Mouse (Mus musculus) kidney, postnatal 14 days (tissue): Measurements from ENCODE around the gene Ttc22.

Experiments used
- DNase-seq: peaks from one replicate; pipeline ENCODE4 v3.0.0; 2022; ENCODE audit warnings: mixed read lengths

Ttc22 gene

DNA sequence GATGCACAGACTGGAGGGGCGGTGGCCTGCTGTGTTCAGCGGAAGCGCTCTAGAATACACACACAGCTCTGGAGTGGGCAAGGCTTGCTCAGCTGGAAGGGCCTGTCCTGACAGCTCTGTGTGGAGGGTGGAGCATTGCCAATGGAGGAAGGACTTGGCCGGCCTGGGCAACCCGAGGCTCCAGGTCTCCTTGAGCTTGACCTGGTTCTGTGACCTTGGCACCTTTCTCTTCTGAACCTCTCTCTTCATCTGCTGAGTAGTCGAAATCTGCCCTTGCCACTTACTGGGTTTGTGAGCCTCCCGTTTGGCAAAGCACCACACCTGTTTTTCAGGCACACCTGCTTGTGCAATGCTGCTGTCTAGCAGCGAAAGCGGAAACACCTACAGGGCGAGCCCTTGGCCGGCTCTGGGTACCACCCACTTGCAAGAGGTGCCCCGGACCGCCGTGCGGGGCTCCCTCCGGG is at the start of gene Ttc22:
TSS of gene Ttc22 (plus strand) at position 403 of the 464 bp plus-strand sequence.
- DNase-seq = peak; percentile 69

DNA sequence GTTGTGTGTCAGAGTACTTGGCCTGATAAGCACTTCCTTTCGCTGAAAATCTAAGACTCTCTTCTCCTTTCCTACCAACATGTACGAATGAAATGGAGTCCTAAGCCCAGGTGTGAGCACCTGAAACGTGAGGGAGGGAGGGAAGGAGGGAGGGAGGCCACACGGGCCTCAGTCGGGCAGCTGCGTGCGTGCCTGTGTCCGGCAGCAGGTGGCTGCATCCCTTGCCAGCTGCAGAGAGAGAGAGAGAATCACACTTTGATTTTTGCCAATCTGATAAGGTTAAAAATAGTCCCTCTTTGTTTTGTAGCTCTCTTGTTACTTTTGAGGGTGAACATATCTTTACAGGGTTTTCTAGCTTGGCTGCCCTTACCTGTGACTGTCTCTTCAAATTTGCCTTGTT is 47.2 kb upstream of the Ttc22 start:
- no peak for DNase-seq

DNA sequence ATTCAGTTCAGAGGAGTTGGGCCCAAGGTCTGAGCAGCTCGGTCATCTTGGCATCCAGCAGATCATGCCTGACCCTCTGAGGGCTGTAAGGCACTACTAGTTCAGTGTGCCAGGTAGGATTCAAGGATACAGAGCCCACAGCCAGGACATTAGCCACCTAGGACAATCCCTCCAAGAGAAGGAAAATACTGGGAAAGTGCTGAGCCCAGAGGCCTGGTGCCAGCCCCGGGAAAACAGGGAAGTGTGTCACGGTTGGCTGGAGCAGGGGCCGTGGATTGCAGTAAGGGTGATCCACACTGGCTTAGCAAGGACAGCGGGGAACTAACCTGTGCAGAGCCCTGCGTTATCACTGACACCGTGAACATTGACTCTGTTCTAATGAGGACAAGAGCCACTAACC is 44.7 kb upstream of the Ttc22 start:
- DNase-seq = peak; percentile 67

DNA sequence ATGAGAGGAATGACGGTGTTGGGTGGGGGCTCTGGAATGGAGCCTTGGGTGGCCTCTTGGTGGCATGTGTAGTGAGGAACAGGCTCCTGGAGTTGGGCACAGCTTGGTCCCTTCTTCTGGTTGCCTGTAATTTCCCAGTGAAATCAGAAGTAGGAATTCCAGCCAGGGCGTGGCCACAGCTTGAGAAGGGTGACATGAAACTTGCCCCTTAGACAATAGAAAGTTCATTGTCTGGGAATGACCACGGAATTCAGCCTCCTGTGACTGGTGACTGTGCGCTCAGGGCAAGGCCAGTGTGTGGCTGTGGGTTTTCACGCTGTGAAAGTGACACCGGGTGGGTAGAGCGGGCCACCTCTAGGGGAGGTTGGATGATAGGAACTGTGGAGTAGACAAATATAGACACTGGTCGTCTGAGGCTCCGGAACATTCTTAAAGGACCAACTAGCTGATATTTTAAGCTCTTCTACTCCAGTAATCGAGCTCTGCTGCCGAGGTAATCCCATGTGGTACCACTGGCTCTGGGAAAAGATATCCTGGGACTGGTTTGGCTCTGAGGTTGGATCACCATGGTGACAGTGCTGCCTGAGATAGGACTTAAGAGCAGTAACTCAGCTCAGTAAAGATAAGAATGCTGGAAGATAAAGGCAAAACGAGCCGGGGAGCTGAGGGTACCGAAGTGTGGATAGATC is 40.9 kb upstream of the Ttc22 start:
- no peak for DNase-seq

DNA sequence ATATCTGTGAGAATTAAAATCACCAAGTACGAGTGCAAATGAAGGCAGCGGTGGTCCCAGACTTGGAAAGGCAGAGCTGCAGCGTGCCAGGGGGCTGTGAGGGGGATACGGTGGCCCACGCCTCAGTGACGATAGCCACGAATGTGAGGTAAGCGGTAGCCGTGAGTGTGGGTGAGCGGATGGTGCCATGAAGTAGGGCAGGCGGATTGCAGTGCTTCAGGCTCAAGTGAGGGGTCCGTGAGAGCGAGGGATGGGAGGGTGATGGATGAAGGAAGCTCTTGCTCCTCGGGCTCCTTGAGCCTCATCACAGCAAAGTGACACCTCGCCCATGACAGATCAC is 40.4 kb upstream of the Ttc22 start:
- no peak for DNase-seq

DNA sequence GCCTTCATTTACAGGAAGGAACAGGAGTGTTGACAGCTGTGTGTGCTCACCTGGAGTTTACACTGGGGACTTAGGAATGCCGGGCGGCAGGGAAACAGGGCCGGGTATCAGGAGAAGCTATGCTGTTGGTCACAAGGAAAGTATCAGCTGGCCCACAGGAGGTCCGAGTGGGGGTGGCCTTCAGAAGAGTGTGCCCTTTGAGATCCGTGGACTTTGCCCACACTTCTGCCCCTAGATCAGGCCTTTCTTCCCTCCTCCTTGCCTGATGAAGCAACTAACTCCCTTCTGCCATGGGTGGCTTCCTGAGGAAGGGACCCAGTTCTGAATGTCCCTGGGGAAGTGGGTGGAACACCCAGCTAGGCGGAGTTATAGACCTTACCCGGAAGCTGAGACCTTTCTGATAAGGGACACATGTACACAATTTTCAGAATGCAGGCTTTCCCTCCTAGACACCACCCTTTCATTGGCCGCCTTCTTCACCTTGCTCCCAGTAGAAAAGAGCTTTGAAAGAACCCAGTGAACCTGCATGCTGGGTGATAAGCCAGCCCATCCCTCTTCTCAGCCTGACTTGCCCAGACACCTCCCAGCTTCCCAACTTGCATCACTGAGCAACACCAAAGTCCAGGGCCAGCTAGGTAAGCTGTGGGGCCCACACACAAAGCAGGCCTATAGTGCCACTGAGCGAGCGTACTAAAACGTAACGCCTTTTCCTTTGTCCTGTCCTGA is 39.6 kb upstream of the Ttc22 start:
- peak; percentile 81 for DNase-seq

DNA sequence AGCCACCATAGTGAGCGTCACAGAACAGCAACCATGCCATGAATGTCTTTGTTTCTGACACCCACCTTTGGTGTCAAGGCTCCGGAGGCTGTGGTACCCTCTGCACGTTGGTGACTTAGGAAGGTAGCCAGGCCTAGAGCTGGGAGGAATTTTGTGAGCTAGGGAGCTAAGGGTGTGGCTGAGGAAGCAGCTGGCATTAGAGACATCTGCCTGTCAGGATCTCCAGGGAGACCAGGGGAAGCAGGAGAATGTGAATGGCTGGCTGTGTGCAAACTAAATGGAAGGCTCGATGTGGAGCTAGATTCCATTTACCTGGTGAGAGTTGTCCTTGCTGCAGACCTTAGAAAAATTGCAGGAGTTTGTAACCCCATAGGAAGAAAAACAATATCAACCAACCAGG is 37.6 kb upstream of the Ttc22 start:
- no peak for DNase-seq

DNA sequence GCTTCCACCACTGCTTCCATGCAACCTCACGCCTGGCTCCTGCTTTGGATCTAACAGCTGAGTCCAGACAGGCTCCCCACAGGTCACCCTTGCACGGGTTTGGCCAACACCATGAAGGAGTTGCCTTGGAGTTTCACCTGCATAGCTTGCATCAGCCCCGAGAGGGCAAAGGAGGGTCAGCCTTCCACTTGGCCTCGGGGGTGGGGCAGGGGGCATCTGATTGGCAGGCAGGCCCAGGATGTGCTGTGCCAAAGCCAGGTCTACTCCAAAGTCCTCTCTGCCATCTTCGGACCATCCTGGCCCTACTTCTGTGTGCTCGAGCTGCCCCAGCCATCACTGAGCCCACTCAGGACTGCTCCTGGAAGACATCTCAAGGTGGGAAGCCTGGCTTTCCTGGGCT is 35.2 kb upstream of the Ttc22 start:
- DNase-seq = peak; percentile 77

DNA sequence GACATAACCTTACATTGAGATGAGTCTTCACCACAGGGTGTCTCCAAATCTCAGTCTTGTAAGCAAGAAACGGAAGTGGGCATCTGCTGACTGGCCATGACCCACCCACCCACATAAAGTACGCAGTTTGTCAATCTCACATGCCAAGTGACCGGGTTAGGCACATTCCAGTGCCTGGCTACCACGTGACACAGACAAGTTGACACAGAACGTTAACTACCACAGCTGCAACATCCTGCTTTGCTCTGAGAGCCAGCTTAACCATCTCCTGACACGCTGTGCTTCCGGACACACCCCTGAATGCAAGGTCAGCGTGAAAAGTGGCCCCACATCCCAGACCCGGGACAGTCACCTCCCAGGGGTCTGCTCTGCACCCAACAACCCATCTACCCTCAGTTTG is 32.1 kb upstream of the Ttc22 start:
- no peak for DNase-seq

DNA sequence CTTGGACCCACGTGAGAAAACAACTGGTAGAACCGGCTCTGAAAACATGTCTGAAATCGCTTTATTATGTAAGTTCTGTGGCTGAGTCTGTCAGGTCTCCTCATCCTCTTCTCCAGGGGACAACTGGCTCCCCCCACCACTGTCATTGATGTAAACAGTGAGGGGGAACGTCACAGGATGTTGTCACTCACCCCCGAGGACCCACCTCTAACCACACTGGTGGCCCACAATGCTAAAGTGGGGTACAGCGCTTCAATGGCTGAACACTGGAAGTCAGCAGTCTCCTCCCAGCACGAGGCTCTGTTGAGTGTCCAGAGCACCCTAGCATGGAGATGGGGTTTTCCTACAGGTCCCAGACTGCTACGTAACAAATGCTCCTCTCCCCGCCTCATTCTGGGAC is 31.4 kb upstream of the Ttc22 start:
- no peak for DNase-seq

DNA sequence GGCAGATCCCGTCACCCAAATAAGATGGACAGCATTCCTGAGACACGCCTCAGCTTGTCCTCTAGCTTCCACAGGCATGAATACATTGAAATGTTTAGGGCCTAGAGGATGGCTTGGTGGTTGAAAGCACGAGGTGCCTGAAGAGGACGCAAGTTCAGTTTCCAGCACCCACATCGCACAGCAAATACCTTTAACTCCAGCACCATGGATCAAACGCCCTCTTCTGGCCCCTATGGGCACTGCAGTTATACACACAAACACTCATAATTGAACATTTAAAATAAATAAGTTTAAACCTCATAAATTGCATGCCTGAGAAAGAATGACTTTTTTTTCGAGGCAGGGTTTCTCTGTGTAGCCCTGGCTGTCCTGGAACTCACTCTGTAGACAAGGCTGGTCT is 28.6 kb upstream of the Ttc22 start:
- no peak for DNase-seq

DNA sequence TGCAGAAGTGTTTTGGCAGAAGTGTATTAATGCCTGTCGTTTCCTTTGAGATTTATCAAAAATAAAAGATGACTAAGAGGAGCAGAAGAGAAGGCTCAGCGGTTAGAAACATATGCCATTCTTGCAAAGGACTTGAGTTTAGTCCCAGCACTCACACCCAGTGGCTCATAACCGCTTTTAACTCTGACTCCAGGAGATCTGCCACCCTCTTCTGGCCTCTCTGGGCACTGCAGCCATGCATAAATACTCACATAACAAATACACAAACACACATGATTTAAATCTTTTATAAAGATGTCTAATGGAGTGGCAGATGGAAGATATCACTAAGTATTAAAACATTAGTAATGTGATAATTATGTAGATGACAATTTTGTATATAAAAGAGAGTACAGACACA is 26.0 kb upstream of the Ttc22 start:
- no peak for DNase-seq

DNA sequence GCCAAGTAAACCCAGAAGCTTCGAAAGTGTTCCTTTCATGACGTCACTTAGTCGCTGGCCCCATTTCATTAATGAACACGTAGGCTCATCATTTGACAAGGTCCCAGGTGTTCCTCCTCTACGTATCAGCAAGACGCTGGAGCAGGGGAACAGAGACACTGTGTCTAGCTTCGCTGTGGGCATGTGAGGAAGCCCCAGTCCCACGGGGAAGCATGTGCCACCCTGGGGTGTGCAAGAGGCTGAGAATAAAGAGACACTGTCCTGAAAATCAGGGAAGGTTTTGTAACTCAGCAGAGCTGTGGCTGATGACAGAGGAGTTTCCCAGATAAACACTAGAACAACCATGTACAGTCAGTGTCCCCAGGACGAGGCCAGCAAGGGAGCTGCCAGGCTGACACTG is 25.2 kb upstream of the Ttc22 start:
- DNase-seq = no peak

DNA sequence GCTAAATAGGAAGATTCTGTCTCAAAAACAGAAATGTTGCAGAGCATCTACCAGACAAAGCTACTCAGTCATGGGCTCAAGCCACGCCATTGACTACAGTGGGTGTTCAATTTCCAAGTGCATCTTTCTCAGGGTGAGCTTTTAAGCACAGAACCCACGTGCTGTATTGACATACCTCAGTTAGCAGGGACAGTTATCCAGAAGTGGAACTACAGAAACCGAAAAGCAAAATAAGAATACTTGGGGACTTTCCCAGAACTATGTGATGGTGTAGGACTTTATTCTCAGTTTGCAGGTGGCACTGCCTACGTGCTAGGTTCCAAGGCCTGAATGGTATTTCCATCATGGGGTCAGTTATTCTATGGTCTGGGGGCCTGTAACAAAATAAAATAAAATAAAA is 24.5 kb upstream of the Ttc22 start:
- no peak for DNase-seq

DNA sequence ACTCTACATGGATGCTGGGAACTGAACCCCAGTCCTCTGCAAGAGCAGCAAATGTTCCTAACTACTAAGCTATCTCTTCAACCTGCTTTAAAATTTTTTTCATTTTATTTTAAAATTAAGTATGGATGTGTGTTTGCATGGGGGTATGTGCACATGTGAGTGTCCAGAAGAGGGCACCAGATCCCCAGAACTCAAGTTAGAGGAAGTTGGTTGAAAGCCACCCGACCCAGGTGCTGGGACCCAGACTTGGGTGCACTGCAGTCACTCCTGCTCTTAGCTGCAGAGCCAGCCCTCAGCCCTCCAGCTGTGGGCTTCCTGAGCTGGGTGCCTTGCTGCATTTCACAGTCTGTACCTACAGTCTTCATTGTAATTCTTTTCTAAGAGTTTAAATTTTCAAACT is 22.8 kb upstream of the Ttc22 start:
- no peak for DNase-seq

DNA sequence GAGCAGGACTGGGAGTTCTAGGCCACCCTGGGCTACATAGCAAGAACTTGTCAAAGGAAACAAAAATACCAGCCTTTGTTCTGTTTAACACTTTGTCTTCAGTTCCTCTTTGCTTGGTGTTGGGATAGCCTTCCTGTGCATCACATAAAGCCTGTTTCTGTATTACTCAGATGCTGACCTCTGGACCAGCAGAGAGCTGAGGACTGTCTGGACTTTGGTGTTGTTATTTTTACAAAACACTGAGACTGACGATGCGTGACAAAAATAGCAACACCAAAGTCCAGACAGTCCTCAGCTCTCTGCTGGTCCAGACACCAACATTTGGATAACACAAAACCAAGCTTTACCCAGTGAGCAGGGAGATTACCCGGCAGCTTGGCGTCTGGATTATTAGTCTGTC is 21.5 kb upstream of the Ttc22 start:
- DNase-seq = peak; percentile 63

DNA sequence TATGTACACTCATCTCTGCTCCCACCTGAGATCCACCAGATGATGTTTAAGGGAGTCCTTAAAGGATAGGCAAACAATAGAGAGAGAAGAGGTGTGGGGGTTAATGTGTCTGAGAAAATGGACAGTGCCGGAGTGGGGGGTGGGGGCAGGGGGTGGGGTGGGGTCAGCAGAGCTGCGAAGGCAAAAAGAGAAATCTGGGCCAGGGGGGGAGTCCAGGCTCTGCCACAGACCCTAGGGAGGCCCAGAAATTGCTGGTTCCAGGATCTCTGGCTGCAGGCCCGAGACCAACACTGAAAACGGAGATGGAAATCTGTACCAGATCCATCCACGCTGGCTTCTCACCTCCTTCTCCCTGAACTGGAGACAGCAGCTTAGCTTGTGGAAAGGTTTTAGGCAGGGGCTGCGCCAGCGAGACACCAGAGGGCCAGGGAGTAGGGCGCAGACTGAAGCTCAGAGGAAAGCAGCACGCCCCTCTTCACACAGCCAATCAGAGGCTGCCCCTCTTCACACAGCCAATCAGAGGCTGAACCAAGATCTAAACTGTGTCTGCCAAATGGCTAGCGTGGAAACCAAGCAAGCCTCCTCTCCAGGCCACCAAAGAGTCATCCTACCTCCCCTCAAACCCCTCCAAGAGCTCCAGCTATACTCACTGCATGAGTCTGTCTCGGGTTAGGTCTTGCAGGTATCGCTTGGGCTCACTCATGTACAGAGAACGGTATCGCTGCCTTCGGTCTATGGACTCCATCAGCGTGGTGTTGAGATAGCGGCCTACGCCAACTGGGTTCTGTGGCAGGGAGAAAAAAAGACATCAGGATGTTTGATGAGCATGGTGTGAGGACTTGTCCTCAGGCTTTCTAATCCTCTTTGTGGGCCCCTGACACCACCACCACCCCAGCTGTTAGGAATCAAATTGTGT is 15.3 kb upstream of the Ttc22 start:
- DNase-seq = no peak

DNA sequence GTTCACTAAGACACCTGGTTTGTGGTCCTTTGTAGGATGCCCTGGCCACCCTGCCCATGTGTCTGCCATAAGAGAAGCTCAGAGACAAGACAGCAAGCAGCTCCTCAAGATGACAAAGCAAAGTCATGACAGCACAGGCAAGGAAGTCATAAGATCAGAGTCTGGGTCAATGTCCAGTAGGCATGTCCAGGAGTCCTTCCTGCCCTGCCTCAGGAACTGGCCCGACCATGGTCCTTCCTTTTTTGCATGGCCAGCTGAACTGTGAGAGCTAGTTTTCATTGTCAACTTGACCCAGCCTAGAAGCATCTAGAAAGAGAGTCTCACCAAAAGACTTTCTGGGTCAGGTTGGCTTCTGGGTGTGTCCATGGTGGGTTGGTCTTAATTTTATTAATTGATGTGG is 14.3 kb upstream of the Ttc22 start:
- DNase-seq = no peak

DNA sequence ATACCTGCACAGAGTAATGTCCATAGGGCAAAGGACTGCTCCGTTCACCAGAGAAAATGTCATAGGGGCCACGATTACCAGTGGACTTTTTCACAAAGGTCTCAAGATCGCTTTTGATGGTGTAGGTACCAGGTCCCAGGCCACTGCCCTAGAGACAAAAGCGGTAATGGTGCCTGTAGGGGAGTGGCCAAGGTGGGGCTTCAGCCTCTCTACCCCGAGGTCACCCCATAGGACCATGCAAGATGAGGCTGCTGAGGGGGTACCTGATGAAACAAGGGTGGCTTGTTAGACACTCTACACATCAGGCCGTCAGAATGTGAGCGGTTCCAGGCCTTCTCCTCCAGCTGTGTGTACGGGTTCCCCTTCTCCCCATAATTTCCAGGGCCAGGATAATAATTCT is 9.1 kb upstream of the Ttc22 start:
- no peak for DNase-seq

DNA sequence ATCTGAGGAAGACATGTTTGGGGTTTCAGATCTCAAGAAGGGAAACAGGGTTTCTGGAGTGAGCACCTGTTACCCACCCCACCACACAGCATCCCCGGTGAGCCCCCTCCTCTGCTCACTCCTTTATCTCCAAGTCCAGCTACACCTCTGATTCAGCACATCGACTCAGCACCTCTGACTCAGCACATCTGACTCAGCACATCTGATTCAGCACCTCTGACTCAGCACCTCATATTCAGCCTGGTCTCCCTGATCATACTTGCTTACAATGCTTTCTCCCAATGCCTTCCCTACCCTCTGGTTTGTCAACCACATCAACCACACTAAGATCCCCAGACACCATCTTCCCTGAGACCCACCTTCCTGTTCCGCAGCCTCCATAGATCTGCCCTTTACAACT is 8.7 kb upstream of the Ttc22 start:
- no peak for DNase-seq

DNA sequence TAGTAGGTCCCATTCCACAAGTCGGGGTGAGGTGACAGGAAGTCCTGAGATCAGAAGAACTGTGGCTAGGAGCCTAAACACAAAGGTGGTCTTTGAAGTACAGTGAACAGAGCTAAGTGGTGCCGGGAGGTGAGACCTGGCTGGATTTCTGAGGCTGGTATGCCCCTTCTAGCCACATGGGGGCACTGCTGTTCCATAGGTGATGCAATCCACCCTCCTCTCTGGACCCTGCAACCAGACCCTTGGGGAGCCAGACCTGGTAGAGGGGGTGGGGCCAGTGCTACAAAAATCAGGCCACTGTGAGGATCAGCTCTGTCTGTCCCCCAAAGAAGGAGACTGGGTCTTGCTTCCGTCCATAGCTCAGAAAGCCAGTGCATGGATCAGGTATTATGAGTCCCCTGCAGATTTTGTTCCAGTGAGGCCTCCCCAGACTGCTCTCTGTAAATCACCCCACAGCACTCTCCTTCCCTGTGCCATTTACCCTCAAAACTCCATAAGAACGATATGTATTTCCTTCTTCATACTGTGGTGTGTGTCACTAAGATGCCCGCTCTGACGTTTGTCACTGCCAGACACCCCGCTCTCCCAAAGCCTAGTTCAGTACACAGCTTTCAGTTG is 7.9 kb upstream of the Ttc22 start:
- peak; percentile 75 for DNase-seq

DNA sequence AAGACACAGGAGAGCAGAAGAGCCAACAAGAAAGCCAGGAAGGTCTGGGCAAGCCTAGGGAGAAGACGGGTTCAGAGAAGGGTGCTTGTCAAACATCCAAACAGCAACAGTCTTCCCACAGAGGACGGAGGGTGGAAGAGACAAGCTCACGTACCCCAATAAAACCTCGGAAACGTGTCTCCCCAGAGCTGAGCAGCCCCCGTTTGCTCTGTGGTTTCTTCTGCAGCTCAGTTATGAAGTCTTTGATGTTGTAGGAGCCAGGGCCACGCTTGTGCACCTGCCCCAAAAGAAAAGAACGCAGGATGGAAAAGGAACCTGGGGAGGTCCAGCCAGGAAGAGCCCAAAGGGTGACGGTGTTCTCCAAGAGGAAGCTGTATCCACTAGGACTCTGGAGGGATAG is 7.4 kb upstream of the Ttc22 start:
- no peak for DNase-seq

DNA sequence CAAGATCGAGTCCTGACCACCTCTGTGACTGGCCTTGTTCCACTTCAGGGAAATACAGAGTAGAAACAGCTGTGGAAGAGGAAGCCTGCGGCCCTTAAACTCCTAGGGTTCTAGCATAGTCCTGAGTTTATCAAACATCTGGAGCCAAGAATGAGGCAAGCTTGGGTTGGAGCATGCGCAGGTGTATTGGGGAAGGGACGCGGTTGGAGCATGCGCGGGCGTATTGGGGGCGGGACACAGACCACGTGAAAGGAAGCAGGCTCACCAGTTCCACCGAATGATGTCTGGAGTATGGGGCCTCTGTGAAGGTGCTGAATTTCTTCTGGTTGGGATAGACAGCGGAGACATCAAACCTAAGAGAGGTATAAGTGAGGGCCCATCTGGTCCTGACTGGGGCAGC is 6.6 kb upstream of the Ttc22 start:
- no peak for DNase-seq
